Mouse (Mus musculus) kidney, adult 8-10 months (tissue): ENCODE data around the gene Apbb2.

Experiments
- DNase-seq, 2 experiments: peaks; one replicate each; pipeline ENCODE4 v3.0.0; 2022

The Apbb2 gene

GRCm38 (mm10) chr5:66469685-66470084, 148.9 kb downstream of the Apbb2 start:
- peak; percentile 74 to 75 for DNase-seq

GRCm38 (mm10) chr5:66468331-66469001, 150.1 kb downstream of the Apbb2 start:
- no peak for DNase-seq

DNA sequence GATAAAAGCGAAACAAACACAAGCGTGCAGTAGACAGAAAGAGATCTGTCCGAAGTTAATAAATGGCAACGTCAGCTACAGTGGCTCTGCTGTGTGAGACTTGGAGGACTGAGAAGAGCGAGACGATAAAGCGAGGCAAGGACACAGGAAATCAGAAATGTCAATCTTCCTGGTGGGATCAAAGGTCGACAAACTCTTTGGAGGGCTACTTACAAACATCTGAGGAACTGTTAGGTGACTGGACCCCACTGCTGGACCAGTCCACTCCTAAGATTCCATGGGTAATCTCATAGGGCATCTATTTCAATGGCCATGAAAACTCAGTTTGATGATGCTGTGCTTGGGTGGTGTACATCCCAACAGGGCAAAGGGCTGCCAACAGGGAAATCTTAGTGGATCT, 155.9 kb downstream of the Apbb2 start:
- no peak for DNase-seq

DNA sequence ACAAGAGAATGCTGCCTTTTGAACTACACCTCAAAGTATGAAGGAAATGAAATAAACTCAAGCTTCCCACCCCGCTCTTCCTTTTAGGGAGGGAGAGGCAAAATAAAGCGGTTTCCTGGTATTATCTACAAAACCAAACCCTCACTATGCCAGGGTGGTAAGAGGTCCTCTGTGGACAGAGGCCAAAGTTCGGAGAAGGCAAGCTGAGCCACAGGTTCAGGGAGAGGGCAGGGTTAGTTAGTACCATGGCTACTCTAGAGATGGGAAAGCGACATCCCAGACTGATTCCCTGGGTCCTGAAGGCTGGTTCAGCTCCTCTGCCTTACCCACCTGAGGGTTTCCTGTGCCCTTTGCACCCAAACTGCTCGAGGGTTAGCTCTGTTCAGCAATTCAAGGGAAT, 159.7 kb downstream of the Apbb2 start:
- DNase-seq = peak; percentile 61 to 64

DNA sequence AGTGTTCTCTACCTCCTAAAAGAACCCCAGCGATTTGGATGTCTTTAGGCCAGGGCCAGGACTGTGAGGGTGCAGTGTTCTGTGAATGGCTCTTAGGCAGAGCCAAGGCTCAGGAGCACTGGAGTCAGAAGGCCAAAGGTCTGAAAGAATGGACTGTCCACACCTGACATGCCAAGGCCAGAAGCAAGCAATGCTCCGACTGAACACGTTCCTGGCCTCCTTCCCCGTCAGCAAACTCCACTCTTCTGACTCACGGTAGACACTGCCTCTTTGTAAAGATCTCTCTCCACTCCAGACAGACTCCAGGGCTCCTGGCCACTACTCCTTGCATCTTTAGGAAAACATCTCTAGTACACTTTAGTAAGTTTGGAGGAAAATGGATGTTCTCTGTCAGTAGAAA, 163.3 kb downstream of the Apbb2 start:
- peak; percentile 61 to 71 for DNase-seq

GRCm38 (mm10) chr5:66454826-66455225, 163.8 kb downstream of the Apbb2 start:
- DNase-seq = no peak

DNA sequence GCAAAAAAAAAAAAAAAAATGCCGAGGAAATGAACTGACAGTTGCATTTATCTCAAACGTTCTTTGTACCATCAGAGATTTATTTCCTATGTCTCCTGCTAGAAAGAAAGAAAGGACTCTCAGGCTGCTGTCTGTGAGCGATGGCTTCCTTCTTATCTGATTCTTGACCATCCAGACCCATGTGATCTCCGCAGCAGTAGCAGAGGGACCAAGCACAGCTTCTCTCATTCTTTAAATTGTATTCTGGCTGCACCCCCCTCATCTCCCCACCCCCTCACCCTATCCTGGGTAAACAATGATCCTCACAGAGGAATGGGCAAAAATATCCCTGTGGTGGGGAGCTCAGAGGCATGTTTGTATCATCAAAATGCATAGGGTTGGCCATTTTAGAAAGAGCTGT, 165.5 kb downstream of the Apbb2 start:
- no peak for DNase-seq

- DNase-seq = peak; percentile 51 to 58
Observed at GRCm38 (mm10) chr5:66451561-66451960, 167.0 kb downstream of the Apbb2 start.

- peak in 1 of 2 experiments; percentile 34 for DNase-seq
Observed at GRCm38 (mm10) chr5:66445497-66445896, 173.1 kb downstream of the Apbb2 start.

DNA sequence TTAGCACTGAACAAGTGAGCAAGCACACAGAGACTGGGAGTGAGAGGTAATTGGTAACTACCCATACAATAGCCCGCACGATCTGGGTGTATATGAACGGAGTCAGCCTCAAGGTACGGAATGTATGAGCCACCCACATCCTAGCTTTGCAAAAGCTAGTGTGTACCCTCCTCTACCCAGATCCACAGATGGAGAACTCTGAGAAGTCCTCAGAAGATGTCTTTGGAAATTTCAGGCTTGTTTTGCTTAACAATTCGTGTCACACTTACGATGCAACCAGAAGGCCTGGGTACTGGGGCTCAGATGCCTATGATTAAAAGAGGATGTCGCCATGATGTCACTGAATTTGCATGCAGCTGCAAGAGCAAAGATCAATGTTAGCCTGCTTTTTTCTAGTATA, 176.3 kb downstream of the Apbb2 start:
- DNase-seq = no peak

DNA sequence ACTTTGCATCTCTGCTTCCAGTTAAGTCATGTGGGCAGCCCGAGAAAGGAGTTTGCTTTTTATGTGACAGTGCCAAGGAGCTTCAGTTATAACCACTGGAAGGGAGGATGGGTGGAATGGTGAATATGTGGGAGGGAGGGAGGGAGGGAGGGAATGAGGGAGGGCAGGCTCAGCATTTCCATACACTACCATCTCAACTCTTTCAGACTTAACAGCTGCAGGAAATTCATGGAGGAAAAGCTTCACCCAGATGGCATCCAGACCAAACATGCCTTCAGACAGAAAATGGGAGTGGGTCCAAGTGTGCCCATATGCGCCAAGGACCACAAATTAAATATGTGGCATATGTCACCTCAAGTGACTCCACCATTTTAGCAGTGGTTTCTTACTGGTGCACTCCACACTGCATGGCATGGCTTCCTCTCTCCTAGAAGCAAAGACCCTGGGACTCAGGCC, 181.8 kb downstream of the Apbb2 start:
- no peak for DNase-seq

- no peak for DNase-seq
Observed at GRCm38 (mm10) chr5:66435158-66435557, 183.4 kb downstream of the Apbb2 start.

- no peak for DNase-seq
Observed at GRCm38 (mm10) chr5:66429076-66429475, 189.5 kb downstream of the Apbb2 start.

- DNase-seq = no peak
Observed at GRCm38 (mm10) chr5:66428071-66428470, 190.5 kb downstream of the Apbb2 start.

DNA sequence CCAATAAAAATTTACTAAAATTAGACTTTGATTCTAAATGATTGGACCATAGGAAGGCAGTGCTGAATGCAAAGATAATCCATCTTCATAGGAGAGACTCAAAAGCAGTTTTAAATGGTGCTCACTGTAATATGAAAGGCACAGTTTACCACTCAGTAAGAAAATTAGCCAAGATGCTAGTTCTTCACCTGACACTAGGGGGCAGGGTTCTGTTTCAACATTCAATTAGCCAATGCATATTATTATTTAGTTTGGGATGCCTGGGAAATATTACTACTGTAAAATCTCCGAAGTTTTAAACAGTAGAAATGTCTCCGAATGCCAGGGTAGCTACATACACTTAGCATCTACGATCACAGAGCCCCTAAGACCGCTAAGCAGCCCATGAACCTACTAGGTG, 194.7 kb downstream of the Apbb2 start:
- DNase-seq = peak in 1 of 2 experiments; percentile 52

DNA sequence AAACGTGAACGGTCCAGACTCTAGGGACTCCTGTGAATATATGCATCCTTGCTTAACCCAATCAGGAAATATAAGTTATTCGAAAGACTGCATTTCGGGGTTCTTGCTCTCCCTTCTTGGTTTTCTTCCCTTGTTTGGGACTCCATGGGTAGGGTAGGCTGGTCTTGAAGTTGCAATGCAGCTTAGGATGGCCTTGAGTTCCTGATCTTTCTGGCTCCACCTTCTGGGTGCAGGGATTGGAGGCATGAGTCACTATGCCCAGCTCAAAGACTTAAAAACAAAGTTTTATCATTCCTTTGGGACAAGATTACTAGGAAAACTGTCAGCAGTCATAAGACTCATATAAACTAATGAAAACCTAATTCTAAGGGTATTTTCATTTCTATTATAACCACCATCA, 195.1 kb downstream of the Apbb2 start:
- DNase-seq = no peak

DNA sequence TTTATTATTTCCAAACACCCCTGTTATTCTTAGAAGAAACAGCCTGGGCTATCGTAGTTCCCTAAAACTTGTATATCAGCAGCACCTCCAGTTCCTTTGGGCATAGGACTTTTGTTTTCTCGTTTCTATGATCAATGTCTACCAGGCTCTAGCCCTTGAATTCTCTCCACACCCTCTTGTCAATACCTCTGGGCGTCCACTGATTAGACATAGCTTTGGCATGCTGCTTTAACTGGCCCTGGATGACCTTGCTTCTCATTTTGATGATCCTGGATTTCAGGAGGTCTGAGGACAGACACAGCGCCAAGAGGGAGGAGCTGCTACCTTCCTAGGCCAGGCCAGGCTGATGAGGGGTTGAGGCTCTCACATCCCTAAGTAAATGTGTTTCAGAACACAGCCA, 196.6 kb downstream of the Apbb2 start:
- no peak for DNase-seq

GRCm38 (mm10) chr5:66421230-66421629, 197.4 kb downstream of the Apbb2 start:
- no peak for DNase-seq

DNA sequence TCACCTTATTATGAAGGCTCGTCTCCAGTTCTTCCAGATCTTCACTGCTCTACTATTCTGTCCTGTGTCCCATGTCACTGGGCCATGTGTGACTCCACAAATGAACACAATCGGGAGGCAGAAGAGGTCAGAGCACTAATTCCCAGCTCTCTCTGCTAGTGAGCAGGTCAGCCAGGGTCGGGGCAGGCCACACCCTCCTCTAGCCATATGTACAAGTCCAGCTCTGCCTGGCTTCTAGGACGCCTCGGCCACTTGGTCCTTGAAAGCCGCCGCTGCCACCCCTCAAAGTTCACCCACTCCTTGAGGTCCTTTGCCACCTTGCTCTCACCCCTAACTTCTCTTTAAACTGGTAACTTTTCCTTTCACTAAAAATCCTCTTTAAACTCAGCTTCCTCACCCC, 198.6 kb downstream of the Apbb2 start:
- no peak for DNase-seq

GRCm38 (mm10) chr5:66417289-66417688, 201.3 kb downstream of the Apbb2 start:
- no peak for DNase-seq

GRCm38 (mm10) chr5:66415700-66416543, 202.7 kb downstream of the Apbb2 start:
- no peak for DNase-seq

- DNase-seq = no peak
Observed at GRCm38 (mm10) chr5:66415033-66415697, 203.4 kb downstream of the Apbb2 start.

DNA sequence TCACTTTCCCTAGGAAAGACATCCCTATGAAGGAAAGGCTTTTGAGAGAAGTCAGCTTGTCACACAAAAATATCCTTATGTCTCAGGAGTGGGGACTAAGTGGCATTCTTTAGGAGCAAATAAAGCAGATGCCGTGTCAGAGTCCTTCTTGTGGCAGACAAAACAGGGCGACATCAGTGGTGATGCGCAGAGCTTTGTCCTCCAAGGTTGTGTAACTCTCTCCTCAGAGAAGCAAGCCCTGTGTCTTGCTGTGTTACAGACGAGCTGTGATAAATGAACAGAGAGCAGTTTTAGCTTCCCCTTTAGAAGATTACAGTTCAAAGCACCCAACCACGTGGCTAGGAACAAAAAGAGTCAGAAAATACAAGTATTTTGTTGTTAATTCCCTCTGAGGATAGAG, 205.2 kb downstream of the Apbb2 start:
- DNase-seq = no peak

- DNase-seq = no peak
Observed at GRCm38 (mm10) chr5:66412821-66413220, 205.8 kb downstream of the Apbb2 start.
